Mouse (Mus musculus): ENCODE results near the gene Hddc3.

DNA sequence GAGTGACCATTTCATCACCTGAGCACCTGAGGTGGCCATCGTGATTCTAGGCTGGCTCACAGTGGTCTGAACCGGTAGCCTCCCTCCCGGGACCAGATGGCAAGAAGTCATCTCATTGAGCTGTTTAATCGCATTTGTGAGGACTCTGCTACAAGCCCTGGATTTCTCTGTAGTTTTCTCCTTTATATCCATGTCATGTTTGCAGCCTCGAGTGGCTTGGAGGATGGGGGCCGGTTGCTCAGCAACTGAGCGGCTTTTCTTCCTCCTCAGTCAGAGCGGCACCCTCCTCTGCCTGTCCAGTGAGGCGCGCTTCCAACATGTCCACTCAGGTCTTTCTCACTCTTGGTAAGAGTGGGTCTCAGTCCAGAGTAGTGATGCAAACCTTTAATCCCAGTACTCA lies 33.3 kb downstream of the Hddc3 start:
- no peak for TF ChIP-seq CTCF (conservative IDR thresholded peaks at IDR 0.05 in 1 of 2, IDR thresholded peaks at IDR 0.05 in 1 of 2; ENCODE audit: low read depth in 2 of 2, low read length in 2 of 2)
- no peak for TF ChIP-seq RAD21 (IDR thresholded peaks at IDR 0.05; ENCODE audit: low read depth, low read length)
- no peak; the same call in 1 of the 2 replicates for TF ChIP-seq POLR2A (IDR thresholded peaks at IDR 0.05; ENCODE audit: low read depth, low read length)
- no peak for TF ChIP-seq ZNF384 (IDR thresholded peaks at IDR 0.05; ENCODE audit: low read depth, low read length)
- no peak for TF ChIP-seq TBP (conservative IDR thresholded peaks at IDR 0.05; ENCODE audit: low read depth, low read length)
- TF ChIP-seq MAFK (IDR thresholded peaks at IDR 0.05; ENCODE audit: insufficient replicate concordance, low read length) = no peak
- TF ChIP-seq GABPA (IDR thresholded peaks at IDR 0.05; ENCODE audit: insufficient replicate concordance, low read depth, low read length) = no peak
- TF ChIP-seq POLR2AphosphoS2 (IDR thresholded peaks at IDR 0.05; ENCODE audit: low read depth, low read length) = no peak
